Mouse (Mus musculus): ENCODE measurements at regions not wholly inside any gene's neighbourhood (a gene's known extent, or its start where the extent isn't known, plus 50 kb on each side); places are given as distances from the start of the nearest gene placed in this dataset.
A peak's percentile ranks its signal among the peaks of the same experiment; 100 is the strongest.

DNA sequence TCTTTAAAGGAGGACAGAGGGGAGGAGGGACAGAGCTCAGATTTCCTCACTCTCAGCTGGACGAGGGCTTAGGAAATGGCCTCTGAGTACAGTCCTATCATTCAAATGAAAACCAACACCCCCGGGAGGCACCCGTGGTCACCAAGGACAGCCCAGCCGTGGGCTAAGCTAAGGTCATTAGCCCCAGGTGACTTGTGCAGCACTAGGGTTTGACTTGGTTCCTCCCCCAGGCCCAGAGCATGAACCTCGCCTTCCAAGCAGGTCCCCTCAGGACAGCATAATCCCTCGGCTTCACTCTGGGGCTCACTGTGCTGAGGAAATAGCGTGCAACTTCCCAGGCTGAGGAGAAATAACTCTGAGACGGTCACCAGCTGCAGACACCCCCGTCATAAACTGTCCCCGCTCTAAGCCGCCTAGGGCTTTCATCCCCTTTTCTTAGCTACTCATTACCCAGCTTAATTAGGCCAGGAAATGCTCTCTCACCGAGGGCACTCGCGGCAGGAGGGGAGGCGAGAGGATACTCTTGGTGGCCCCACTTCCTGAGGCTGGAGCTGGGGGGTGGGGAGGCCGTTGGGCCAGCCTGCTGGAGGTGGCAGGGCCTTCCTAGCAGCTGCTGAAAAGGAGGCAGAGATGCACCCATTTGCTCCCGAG, 61.0 kb upstream of the Hdhd5 start:
- H3K36me3 ChIP-seq (replicated peaks), result no peaks in the 10 kb centered on the region
- H3K27me3 ChIP-seq, result 0 out of 2 replicates have a peak, but pooled peaks cover 3% of the 10 kb centered on the region
- peak overlapping the region; percentile 7; the same call in 1 of the 2 replicates for H3K9ac ChIP-seq
- H3K4me2 ChIP-seq, result peak overlapping the region; percentile 37
- H3K27ac ChIP-seq, result peak overlapping the region; percentile 66
- H3K9me3 ChIP-seq, result no peaks in the 10 kb centered on the region
- peak; percentile 71 for ATAC-seq (ENCODE audit: low FRiP score)
- WGBS, result 3% methylated on average over 17 of the region's 17 CpGs
- no peak overlapping the region for H3K4me3 ChIP-seq (replicated peaks)
- peaks cover 12% of the 10 kb centered on the region for H3K4me1 ChIP-seq

DNA sequence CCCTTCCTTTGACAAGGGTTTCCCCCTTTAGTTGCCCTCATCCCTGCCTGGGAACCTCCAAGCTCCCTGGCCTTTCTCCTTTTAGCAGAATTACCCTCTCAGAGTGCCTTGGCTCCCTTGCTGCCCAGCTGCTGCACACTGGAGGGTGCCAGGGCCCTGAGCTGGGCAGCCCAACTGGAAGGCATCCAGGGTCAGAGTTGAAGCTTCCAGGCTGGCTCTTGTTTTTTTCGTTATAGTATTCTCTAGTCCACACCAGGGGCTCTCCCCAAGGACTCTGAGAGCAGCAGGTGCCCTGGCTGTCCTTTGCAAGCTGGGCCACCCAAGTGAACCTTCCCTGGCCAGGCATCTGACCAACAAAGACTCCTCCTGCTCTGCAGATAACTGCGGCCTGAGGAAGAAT, 59.1 kb upstream of the Hdhd5 start:
- peaks cover 17% of the 10 kb centered on the region for H3K4me1 ChIP-seq
- ATAC-seq (ENCODE audit: low FRiP score), result no peak
- no peak overlapping the region for H3K27ac ChIP-seq
- no peak overlapping the region for H3K4me2 ChIP-seq
- no peaks in the 10 kb centered on the region for H3K27me3 ChIP-seq
- H3K9ac ChIP-seq, result no peak overlapping the region
- no peak overlapping the region for H3K4me3 ChIP-seq (replicated peaks)
- no peaks in the 10 kb centered on the region for H3K36me3 ChIP-seq (replicated peaks)
- no peaks in the 10 kb centered on the region for H3K9me3 ChIP-seq
- 61% methylated on average over 2 of the region's 2 CpGs for WGBS

DNA sequence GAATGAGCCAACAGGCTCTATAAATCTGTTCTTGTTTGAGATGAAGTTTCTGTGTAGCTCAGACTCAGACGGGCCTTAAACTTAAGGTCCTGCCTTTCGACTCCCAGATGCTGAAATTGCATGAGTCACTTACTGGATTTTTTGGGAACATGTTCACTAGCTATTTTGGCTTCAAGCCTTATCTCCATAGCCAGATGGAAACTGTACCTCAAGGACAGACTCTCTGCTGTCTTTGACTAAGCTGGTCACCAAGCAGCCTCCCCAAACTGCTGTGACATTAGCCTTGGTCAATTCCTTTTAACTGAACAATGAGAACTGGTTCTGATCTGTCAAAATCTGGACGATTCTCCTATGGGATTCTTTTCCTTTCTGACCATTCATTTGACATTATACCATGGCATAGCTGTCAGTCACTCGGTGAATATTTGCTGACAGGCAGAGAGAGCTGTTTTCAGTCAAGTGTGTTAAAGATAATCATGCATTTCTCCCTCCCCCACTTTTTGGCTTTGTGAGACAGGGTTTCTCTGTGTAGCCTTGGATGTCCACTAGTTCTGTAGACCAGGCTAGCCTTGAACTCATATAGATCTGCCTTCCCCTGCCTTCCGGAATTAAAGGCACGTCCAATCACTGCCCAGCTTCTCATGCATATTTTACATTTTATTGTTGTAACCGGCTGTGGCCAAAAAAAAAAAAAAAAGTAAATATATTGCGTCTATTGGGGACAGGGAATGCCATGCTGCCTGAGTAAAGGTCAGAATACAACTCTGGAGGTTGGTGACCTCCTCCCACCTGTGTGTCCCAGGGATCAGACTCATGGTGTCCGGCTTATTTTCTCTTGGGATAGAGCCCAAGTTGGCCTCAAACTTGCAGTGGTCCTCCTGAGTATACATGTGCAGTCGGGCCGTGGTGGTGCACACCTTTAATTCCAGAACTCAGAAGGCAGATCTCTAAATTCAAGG, 57.9 kb upstream of the Hdhd5 start:
- Histone ChIP-seq H3K4me2 (no peak overlapping the region), H3K27me3 (no peaks in the 10 kb centered on the region), H3K9me3 (no peaks in the 10 kb centered on the region), H3K36me3 (replicated peaks) (no peaks in the 10 kb centered on the region), H3K4me3 (replicated peaks) (no peak overlapping the region), H3K9ac (no peak overlapping the region), H3K4me1 (peaks cover 17% of the 10 kb centered on the region), H3K27ac (no peak overlapping the region)
- WGBS, result 93% methylated on average over 11 of the region's 11 CpGs
- ATAC-seq (ENCODE audit: low FRiP score), result no peak

DNA sequence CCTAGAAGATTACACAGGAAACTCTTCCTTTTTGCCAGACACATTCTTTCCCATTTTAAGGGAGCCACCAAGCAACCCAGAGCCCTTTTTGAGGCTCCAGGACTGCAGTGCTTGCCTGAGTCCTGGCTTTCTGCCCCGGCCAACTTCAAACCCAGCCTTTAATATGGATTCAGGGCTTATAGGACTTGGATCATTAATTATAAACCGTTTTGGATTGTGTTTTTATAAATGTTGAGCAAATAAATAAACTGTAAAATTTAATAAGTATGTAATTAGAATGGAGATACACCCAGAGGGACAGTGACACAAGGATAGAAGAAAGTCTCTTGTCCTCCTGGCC, 54.8 kb upstream of the Hdhd5 start:
- Histone ChIP-seq H3K36me3 (replicated peaks) (no peaks in the 10 kb centered on the region), H3K4me3 (replicated peaks) (no peak overlapping the region), H3K27me3 (no peaks in the 10 kb centered on the region), H3K9me3 (no peaks in the 10 kb centered on the region), H3K4me1 (peaks cover 11% of the 10 kb centered on the region), H3K9ac (no peak overlapping the region), H3K27ac (no peak overlapping the region), H3K4me2 (no peak overlapping the region)
- ATAC-seq (ENCODE audit: low FRiP score), result no peak
- WGBS, result 61% methylated on average over 2 of the region's 2 CpGs

DNA sequence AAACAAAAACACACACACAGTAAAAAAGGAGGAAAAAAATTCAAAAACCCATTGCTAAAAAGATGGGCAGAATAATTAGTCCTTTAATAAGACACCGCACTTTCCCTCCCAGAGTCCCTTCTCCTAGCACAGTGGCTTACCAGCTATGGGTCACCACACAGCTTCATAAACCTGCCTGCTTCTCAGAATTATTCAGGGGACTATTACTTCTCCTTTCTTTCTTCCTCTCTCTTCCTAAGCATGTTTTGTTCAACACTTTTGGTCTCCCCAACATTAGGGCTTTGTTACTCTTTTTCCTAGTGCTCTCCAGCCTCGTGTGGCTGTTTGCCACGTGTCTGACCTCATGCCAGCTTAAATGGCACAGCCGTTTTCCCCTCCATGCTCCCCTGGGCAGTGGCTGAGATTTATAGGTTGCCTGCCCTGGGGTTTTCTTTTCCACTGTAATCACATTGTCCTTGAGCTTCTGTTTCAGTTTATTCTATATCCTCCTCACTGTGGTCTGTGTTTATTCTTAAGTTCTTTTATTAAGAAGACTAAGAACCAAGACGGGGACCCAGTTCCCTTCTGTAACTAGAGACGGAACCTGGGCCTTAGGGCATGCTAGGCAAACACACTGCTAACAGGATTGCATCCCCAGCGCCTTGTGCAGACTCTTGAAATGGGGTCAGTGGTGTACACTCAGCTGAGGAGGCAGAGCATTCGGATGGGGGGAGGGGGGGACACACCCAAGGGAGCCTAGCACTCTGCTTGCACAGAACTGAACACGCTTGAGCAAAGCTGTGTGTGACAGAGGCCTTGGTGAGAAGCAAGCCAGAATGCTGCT, 54.2 kb upstream of the Hdhd5 start:
- Histone ChIP-seq H3K9me3 (no peaks in the 10 kb centered on the region), H3K4me3 (replicated peaks) (no peak overlapping the region), H3K4me2 (no peak overlapping the region), H3K27ac (no peak overlapping the region), H3K4me1 (peaks cover 17% of the 10 kb centered on the region), H3K9ac (no peak overlapping the region), H3K27me3 (no peaks in the 10 kb centered on the region), H3K36me3 (replicated peaks) (no peaks in the 10 kb centered on the region)
- WGBS, result 55% methylated on average over 9 of the region's 9 CpGs
- ATAC-seq (ENCODE audit: low FRiP score), result no peak

DNA sequence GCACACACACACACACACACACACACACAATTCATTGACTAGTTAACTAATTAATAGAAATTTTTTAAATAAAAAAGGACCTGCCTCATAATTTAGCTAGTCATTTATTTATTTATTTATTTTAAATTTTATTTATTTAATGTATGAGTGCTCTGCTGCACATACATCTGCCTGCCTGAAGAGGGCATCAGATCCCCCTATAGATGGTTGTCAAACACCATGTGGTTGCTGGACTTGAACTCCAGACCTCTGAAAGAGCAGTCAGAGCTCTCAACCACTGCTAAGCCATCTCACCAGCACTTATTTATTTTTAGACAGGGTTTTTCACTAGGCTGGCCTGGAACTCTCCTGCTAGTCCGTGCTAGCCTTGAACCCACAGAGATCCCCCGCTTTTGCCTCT, 50.6 kb upstream of the Hdhd5 start:
- WGBS, result 89% methylated on average over 2 of the region's 2 CpGs
- Histone ChIP-seq H3K9me3 (no peaks in the 10 kb centered on the region), H3K4me1 (peaks cover 35% of the 10 kb centered on the region), H3K27me3 (0 out of 2 replicates have a peak, but pooled peaks cover 4% of the 10 kb centered on the region), H3K27ac (no peak overlapping the region), H3K9ac (no peak overlapping the region), H3K4me3 (replicated peaks) (no peak overlapping the region), H3K4me2 (no peak overlapping the region), H3K36me3 (replicated peaks) (no peaks in the 10 kb centered on the region)
- ATAC-seq (ENCODE audit: low FRiP score), result no peak
